Mouse (Mus musculus): ENCODE data around the gene Mrpl20. TPM values are rescaled to one million over a fixed set of nuclear protein-coding genes. Genes with fewer than 3 reads are reported as not detected.
A peak's percentile ranks its signal among the peaks of the same experiment; 100 is the strongest.

The Mrpl20 gene
- polyA plus RNA-seq, 1 experiment, result 109 TPM

GRCm38 (mm10) chr4:155769880-155770512 lies 32.7 kb upstream of the Mrpl20 start:
- H3K27ac ChIP-seq (ENCODE audit: insufficient read depth, low read length), result peak overlapping the region; percentile 74
- H3K4me3 ChIP-seq (replicated peaks; ENCODE audit: insufficient read depth, low read depth, low read length), result peak overlapping the region; percentile 62
- H3K27me3 ChIP-seq (ENCODE audit: control insufficient read depth, insufficient read depth, low read length), result no peaks in the 10 kb centered on the region
- H3K4me1 ChIP-seq (ENCODE audit: control insufficient read depth, insufficient read depth, low read length), result peaks cover 10% of the 10 kb centered on the region
- under 1% methylated on average over 39 of the region's 39 CpGs for WGBS
- TF ChIP-seq POLR2A (IDR thresholded peaks at IDR 0.05; ENCODE audit: borderline replicate concordance, insufficient read depth, low read length), result peak; percentile 62
- TF ChIP-seq CTCF (IDR thresholded peaks at IDR 0.05; ENCODE audit: borderline replicate concordance, insufficient read depth, low read depth, low read length), result peak; percentile 93
- peak; percentile 94 to 97 for DNase-seq

DNA sequence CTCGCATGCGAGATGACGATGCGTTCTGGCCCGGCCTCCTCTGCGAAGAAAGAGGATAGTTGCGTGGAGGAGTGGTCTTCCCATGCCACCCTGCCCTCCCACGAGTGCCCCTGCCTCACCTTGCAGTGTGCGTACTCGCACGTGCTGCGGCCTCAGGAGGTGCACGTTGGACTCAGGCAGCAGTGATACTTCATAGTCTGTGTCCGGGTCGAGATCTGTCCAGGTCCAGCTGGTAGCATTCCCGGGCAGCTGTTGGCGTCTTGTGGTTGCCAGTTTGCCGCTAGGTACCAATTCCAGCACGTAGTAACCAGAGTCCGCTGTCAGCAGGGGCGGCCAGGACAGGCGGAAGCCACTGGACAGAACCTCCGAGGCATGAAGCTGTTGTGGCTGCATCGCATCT lies 32.1 kb upstream of the Mrpl20 start:
- DNase-seq, result no peak
- no peaks in the 10 kb centered on the region for H3K27me3 ChIP-seq (ENCODE audit: control insufficient read depth, insufficient read depth, low read length)
- 22% methylated on average over 24 of the region's 24 CpGs for WGBS
- H3K27ac ChIP-seq (ENCODE audit: insufficient read depth, low read length), result peak overlapping the region; percentile 2; the same call in 1 of the 2 replicates
- no peak for TF ChIP-seq CTCF (IDR thresholded peaks at IDR 0.05; ENCODE audit: borderline replicate concordance, insufficient read depth, low read depth, low read length)
- TF ChIP-seq POLR2A (IDR thresholded peaks at IDR 0.05; ENCODE audit: borderline replicate concordance, insufficient read depth, low read length), result no peak
- peaks cover 16% of the 10 kb centered on the region for H3K4me1 ChIP-seq (ENCODE audit: control insufficient read depth, insufficient read depth, low read length)
- H3K4me3 ChIP-seq (replicated peaks; ENCODE audit: insufficient read depth, low read depth, low read length), result peak overlapping the region; percentile 62

GRCm38 (mm10) chr4:155771706-155772105 lies 31.0 kb upstream of the Mrpl20 start:
- DNase-seq, result no peak
- 70% methylated on average over 2 of the region's 2 CpGs for WGBS
- TF ChIP-seq CTCF (IDR thresholded peaks at IDR 0.05; ENCODE audit: borderline replicate concordance, insufficient read depth, low read depth, low read length) (no peak), POLR2A (IDR thresholded peaks at IDR 0.05; ENCODE audit: borderline replicate concordance, insufficient read depth, low read length) (no peak)
- H3K27ac ChIP-seq (ENCODE audit: insufficient read depth, low read length), result no peak overlapping the region
- H3K27me3 ChIP-seq (ENCODE audit: control insufficient read depth, insufficient read depth, low read length), result no peaks in the 10 kb centered on the region
- peaks cover 21% of the 10 kb centered on the region for H3K4me1 ChIP-seq (ENCODE audit: control insufficient read depth, insufficient read depth, low read length)
- no peak overlapping the region for H3K4me3 ChIP-seq (replicated peaks; ENCODE audit: insufficient read depth, low read depth, low read length)

DNA sequence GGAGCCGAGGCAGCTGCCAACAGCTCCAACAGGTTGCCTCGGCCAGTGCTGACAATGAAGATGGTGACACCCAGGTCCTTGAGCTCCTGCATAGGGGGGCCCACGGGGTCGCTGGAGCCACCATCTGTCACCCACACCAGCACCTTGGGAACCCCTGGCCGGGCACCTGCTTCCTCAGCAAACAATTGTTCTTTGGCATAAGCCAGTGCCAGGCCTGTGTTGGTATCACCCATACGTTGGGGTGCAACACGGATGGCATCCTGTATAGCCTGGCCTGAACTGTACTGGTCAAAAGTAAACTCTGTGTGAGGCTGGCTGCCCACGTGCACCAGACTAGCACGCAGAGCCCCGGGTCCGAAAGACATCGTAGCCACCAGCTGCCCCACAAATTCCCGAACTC lies 29.9 kb upstream of the Mrpl20 start:
- H3K27ac ChIP-seq (ENCODE audit: insufficient read depth, low read length), result no peak overlapping the region
- no peak overlapping the region for H3K4me3 ChIP-seq (replicated peaks; ENCODE audit: insufficient read depth, low read depth, low read length)
- H3K27me3 ChIP-seq (ENCODE audit: control insufficient read depth, insufficient read depth, low read length), result no peaks in the 10 kb centered on the region
- DNase-seq, result no peak
- WGBS, result 84% methylated on average over 13 of the region's 13 CpGs
- TF ChIP-seq CTCF (IDR thresholded peaks at IDR 0.05; ENCODE audit: borderline replicate concordance, insufficient read depth, low read depth, low read length) (no peak), POLR2A (IDR thresholded peaks at IDR 0.05; ENCODE audit: borderline replicate concordance, insufficient read depth, low read length) (no peak)
- peaks cover 21% of the 10 kb centered on the region for H3K4me1 ChIP-seq (ENCODE audit: control insufficient read depth, insufficient read depth, low read length)

GRCm38 (mm10) chr4:155773335-155774078 lies 29.2 kb upstream of the Mrpl20 start:
- TF ChIP-seq POLR2A (IDR thresholded peaks at IDR 0.05; ENCODE audit: borderline replicate concordance, insufficient read depth, low read length) (no peak), CTCF (IDR thresholded peaks at IDR 0.05; ENCODE audit: borderline replicate concordance, insufficient read depth, low read depth, low read length) (no peak)
- DNase-seq, result no peak
- WGBS, result 59% methylated on average over 5 of the region's 5 CpGs
- Histone ChIP-seq H3K27me3 (ENCODE audit: control insufficient read depth, insufficient read depth, low read length) (no peaks in the 10 kb centered on the region), H3K4me1 (ENCODE audit: control insufficient read depth, insufficient read depth, low read length) (peaks cover 21% of the 10 kb centered on the region), H3K27ac (ENCODE audit: insufficient read depth, low read length) (no peak overlapping the region), H3K4me3 (replicated peaks; ENCODE audit: insufficient read depth, low read depth, low read length) (peak overlapping the region; percentile 72)

- DNase-seq, result peak; percentile 85 to 91
- peak within 1 kb of the TSS; percentile 65 for H3K27ac ChIP-seq (ENCODE audit: insufficient read depth, low read length)
- H3K4me1 ChIP-seq (ENCODE audit: control insufficient read depth, insufficient read depth, low read length), result peaks cover 20% of the 10 kb centered on the region
- peak within 1 kb of the TSS; percentile 72 for H3K4me3 ChIP-seq (replicated peaks; ENCODE audit: insufficient read depth, low read depth, low read length)
- TF ChIP-seq CTCF (IDR thresholded peaks at IDR 0.05; ENCODE audit: borderline replicate concordance, insufficient read depth, low read depth, low read length) (no peak), POLR2A (IDR thresholded peaks at IDR 0.05; ENCODE audit: borderline replicate concordance, insufficient read depth, low read length) (peak; percentile 96)
- under 1% methylated on average over 35 of the region's 35 CpGs for WGBS
- no peaks in the 10 kb centered on the region for H3K27me3 ChIP-seq (ENCODE audit: control insufficient read depth, insufficient read depth, low read length)
Measured at GRCm38 (mm10) chr4:155774280-155774754, 28.4 kb upstream of the Mrpl20 start, which contains the start of gene Vwa1. TSS of gene Vwa1 (minus strand) at chr4:155774698.

GRCm38 (mm10) chr4:155774971-155775740 lies 27.5 kb upstream of the Mrpl20 start:
- TF ChIP-seq CTCF (IDR thresholded peaks at IDR 0.05; ENCODE audit: borderline replicate concordance, insufficient read depth, low read depth, low read length) (no peak), POLR2A (IDR thresholded peaks at IDR 0.05; ENCODE audit: borderline replicate concordance, insufficient read depth, low read length) (no peak)
- Histone ChIP-seq H3K4me1 (ENCODE audit: control insufficient read depth, insufficient read depth, low read length) (peaks cover 18% of the 10 kb centered on the region), H3K27me3 (ENCODE audit: control insufficient read depth, insufficient read depth, low read length) (no peaks in the 10 kb centered on the region), H3K27ac (ENCODE audit: insufficient read depth, low read length) (peak overlapping the region; percentile 65), H3K4me3 (replicated peaks; ENCODE audit: insufficient read depth, low read depth, low read length) (no peak overlapping the region)
- peak; percentile 62 to 65 for DNase-seq
- WGBS, result 11% methylated on average over 9 of the region's 9 CpGs
